Mouse (Mus musculus): Measurements from ENCODE around the gene Nr5a1. TPM values are rescaled to one million over a fixed set of nuclear protein-coding genes. Genes with fewer than 3 reads are reported as not detected.

Gene Nr5a1
- polyA plus RNA-seq, 1 experiment: 0.05 TPM

- Histone ChIP-seq H3K4me2 (ENCODE audit: low read depth) (peak overlapping the region; percentile 6), H3K27me3 (ENCODE audit: control insufficient read depth, insufficient read depth, insufficient read length) (no peaks in the 10 kb centered on the region), H3K4me3 (no peak overlapping the region), H3K79me2 (ENCODE audit: control insufficient read depth, insufficient read depth) (no peaks in the 10 kb centered on the region), H3K36me3 (ENCODE audit: control insufficient read depth, insufficient read depth) (no peaks in the 10 kb centered on the region), H3ac (ENCODE audit: control insufficient read depth, insufficient read length) (no peak overlapping the region)
- no peak for TF ChIP-seq POLR2A (IDR thresholded peaks at IDR 0.05; ENCODE audit: insufficient read length, low read depth)
- no peak for TF ChIP-seq E2F4 (IDR thresholded peaks at IDR 0.05; ENCODE audit: insufficient read depth)
- TF ChIP-seq MAX (IDR thresholded peaks at IDR 0.05; ENCODE audit: low read depth): no peak
- no peak for TF ChIP-seq REST (IDR thresholded peaks at IDR 0.05; ENCODE audit: insufficient read depth, insufficient read length)
- TF ChIP-seq USF1 (IDR thresholded peaks at IDR 0.05; ENCODE audit: low read depth): no peak
- no peak for TF ChIP-seq MYOG (IDR thresholded peaks at IDR 0.05; ENCODE audit: control insufficient read depth in 1 of 3, insufficient read depth in 1 of 3, insufficient read length in 2 of 3, low read depth in 2 of 3)
- no peak for TF ChIP-seq MYOD1 (IDR thresholded peaks at IDR 0.05; ENCODE audit: control insufficient read depth in 1 of 3, insufficient read length in 2 of 3, low read depth in 2 of 3)
- no peak for TF ChIP-seq SRF (IDR thresholded peaks at IDR 0.05; ENCODE audit: control insufficient read depth, insufficient read length, low read depth)
- no peak for TF ChIP-seq TCF3 (IDR thresholded peaks at IDR 0.05; ENCODE audit: insufficient read length, low read depth)
Measured at GRCm38 (mm10) chr2:38652565-38653292, 61.6 kb downstream of the Nr5a1 start.

GRCm38 (mm10) chr2:38652098-38652497 is 62.2 kb downstream of the Nr5a1 start:
- H3K27me3 ChIP-seq (ENCODE audit: control insufficient read depth, insufficient read depth, insufficient read length): no peaks in the 10 kb centered on the region
- no peak overlapping the region for H3K4me2 ChIP-seq (ENCODE audit: low read depth)
- no peak overlapping the region for H3K4me3 ChIP-seq
- H3K79me2 ChIP-seq (ENCODE audit: control insufficient read depth, insufficient read depth): no peaks in the 10 kb centered on the region
- no peaks in the 10 kb centered on the region for H3K36me3 ChIP-seq (ENCODE audit: control insufficient read depth, insufficient read depth)
- TF ChIP-seq SRF (IDR thresholded peaks at IDR 0.05; ENCODE audit: control insufficient read depth, insufficient read length, low read depth): no peak
- no peak for TF ChIP-seq POLR2A (IDR thresholded peaks at IDR 0.05; ENCODE audit: insufficient read length, low read depth)
- no peak for TF ChIP-seq CEBPB (IDR thresholded peaks at IDR 0.05; ENCODE audit: insufficient read depth, poor library complexity, severe bottlenecking)
- no peak for TF ChIP-seq TCF3 (IDR thresholded peaks at IDR 0.05; ENCODE audit: insufficient read length, low read depth)
- no peak for TF ChIP-seq E2F4 (IDR thresholded peaks at IDR 0.05; ENCODE audit: insufficient read depth)
- no peak for TF ChIP-seq REST (IDR thresholded peaks at IDR 0.05; ENCODE audit: insufficient read depth, insufficient read length)
- no peak for TF ChIP-seq MYOD1 (IDR thresholded peaks at IDR 0.05; ENCODE audit: control insufficient read depth in 1 of 3, insufficient read length in 2 of 3, low read depth in 2 of 3)
- no peak for TF ChIP-seq MYOG (IDR thresholded peaks at IDR 0.05; ENCODE audit: control insufficient read depth in 1 of 3, insufficient read depth in 1 of 3, insufficient read length in 2 of 3, low read depth in 2 of 3)
- no peak for TF ChIP-seq USF1 (IDR thresholded peaks at IDR 0.05; ENCODE audit: low read depth)
- no peak for TF ChIP-seq MAX (IDR thresholded peaks at IDR 0.05; ENCODE audit: low read depth)
- no peak overlapping the region for H3ac ChIP-seq (ENCODE audit: control insufficient read depth, insufficient read length)

GRCm38 (mm10) chr2:38650340-38650739 is 64.0 kb downstream of the Nr5a1 start:
- no peaks in the 10 kb centered on the region for H3K36me3 ChIP-seq (ENCODE audit: control insufficient read depth, insufficient read depth)
- no peak overlapping the region for H3K4me2 ChIP-seq (ENCODE audit: low read depth)
- no peaks in the 10 kb centered on the region for H3K27me3 ChIP-seq (ENCODE audit: control insufficient read depth, insufficient read depth, insufficient read length)
- TF ChIP-seq CEBPB (IDR thresholded peaks at IDR 0.05; ENCODE audit: insufficient read depth, poor library complexity, severe bottlenecking): no peak
- TF ChIP-seq MYOG (IDR thresholded peaks at IDR 0.05; ENCODE audit: control insufficient read depth in 1 of 3, insufficient read depth in 1 of 3, insufficient read length in 2 of 3, low read depth in 2 of 3): no peak
- no peak for TF ChIP-seq MAX (IDR thresholded peaks at IDR 0.05; ENCODE audit: low read depth)
- TF ChIP-seq TCF12 (IDR thresholded peaks at IDR 0.05; ENCODE audit: insufficient read depth, poor library complexity, severe bottlenecking): no peak
- no peak for TF ChIP-seq POLR2AphosphoS2 (IDR thresholded peaks at IDR 0.05; ENCODE audit: insufficient read length, low read depth)
- no peak for TF ChIP-seq POLR2A (IDR thresholded peaks at IDR 0.05; ENCODE audit: insufficient read length, low read depth)
- no peak for TF ChIP-seq SRF (IDR thresholded peaks at IDR 0.05; ENCODE audit: control insufficient read depth, insufficient read length, low read depth)
- TF ChIP-seq E2F4 (IDR thresholded peaks at IDR 0.05; ENCODE audit: insufficient read depth): no peak
- H3K4me3 ChIP-seq: no peak overlapping the region
- no peaks in the 10 kb centered on the region for H3K79me2 ChIP-seq (ENCODE audit: control insufficient read depth, insufficient read depth)
- H3ac ChIP-seq (ENCODE audit: control insufficient read depth, insufficient read length): no peak overlapping the region

GRCm38 (mm10) chr2:38647661-38648060 is 66.7 kb downstream of the Nr5a1 start:
- TF ChIP-seq MYOG (IDR thresholded peaks at IDR 0.05; ENCODE audit: control insufficient read depth in 1 of 3, insufficient read depth in 1 of 3, insufficient read length in 2 of 3, low read depth in 2 of 3) (no peak), MAX (IDR thresholded peaks at IDR 0.05; ENCODE audit: low read depth) (no peak), MYOD1 (IDR thresholded peaks at IDR 0.05; ENCODE audit: control insufficient read depth in 1 of 3, insufficient read length in 2 of 3, low read depth in 2 of 3) (no peak), POLR2AphosphoS2 (IDR thresholded peaks at IDR 0.05; ENCODE audit: insufficient read length, low read depth) (no peak), TCF12 (IDR thresholded peaks at IDR 0.05; ENCODE audit: insufficient read depth, poor library complexity, severe bottlenecking) (no peak), SRF (IDR thresholded peaks at IDR 0.05; ENCODE audit: control insufficient read depth, insufficient read length, low read depth) (no peak), CEBPB (IDR thresholded peaks at IDR 0.05; ENCODE audit: insufficient read depth, poor library complexity, severe bottlenecking) (no peak), E2F4 (IDR thresholded peaks at IDR 0.05; ENCODE audit: insufficient read depth) (no peak), REST (IDR thresholded peaks at IDR 0.05; ENCODE audit: insufficient read depth, insufficient read length) (no peak), USF1 (IDR thresholded peaks at IDR 0.05; ENCODE audit: low read depth) (no peak)

More at GRCm38 (mm10) chr2:38647661-38648060, 66.7 kb downstream of the Nr5a1 start:
- Histone ChIP-seq H3ac (ENCODE audit: control insufficient read depth, insufficient read length) (no peak overlapping the region), H3K4me2 (ENCODE audit: low read depth) (no peak overlapping the region), H3K4me3 (no peak overlapping the region), H3K36me3 (ENCODE audit: control insufficient read depth, insufficient read depth) (no peaks in the 10 kb centered on the region), H3K27me3 (ENCODE audit: control insufficient read depth, insufficient read depth, insufficient read length) (no peaks in the 10 kb centered on the region), H3K79me2 (ENCODE audit: control insufficient read depth, insufficient read depth) (peaks cover 9% of the 10 kb centered on the region)
